In the genomic region with DNA sequence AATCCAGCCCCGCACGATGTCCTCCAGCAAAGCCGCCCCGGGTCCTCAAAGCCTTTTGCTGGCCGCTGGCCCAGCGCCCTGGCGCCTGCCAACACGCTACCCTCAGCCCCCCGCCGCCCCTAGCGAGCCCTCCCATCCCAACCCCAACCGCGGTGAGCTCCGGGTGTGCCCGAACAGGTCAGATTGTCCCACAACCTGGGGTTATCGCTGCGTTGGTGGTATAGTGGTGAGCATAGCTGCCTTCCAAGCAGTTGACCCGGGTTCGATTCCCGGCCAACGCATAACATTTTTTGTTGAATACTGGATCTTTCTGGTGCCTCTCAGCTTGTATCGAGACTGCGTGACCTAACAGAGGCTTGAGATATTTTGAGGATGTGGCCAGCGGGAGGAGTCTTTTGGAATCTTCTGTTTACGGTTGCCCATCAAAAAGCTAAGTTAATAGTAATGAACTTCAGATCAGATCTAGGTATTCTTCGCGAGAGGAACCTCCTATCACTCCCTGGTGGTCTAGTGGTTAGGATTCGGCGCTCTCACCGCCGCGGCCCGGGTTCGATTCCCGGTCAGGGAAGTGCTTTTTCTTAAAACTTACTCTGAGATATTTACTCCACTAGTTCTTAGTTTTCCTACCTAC, we compare ENCODE assay signal across 8 mouse cellular contexts. TPM values are rescaled to one million over a fixed set of nuclear protein-coding genes. Genes with fewer than 3 reads are reported as not detected.
DNase-seq lines count a peak whose midpoint lies in the region; ATAC-seq lines count a peak whose summit lies in the region.

No protein-coding gene starts in this region.

- ATAC-seq in inflammation-experienced regulatory T-cells, adult 6 months = peak; percentile 57
- ATAC-seq in megakaryocyte progenitor cell, adult 5-6 weeks (replicated peaks; ENCODE audit: poor library complexity) = peak; percentile 56

- intact Hi-C loops in gastrocnemius, postnatal 14 days (cut with DNase I; ENCODE audit: low total_unique reads) = no loop called here
- intact Hi-C loops in left cerebral cortex, postnatal 10 days (cut with DNase I) = loop anchor here (2.0 kb wide), 1 partner anchor 64 kb away; no protein-coding TSS in a partner anchor

- DNase-seq in adrenal gland, adult 18-20 months (ENCODE audit: low spot score in 2 of 2) = peak; percentile 90 to 93
- peak; percentile 94 for DNase-seq in embryo, embryonic 10.5 days (ENCODE audit: low spot score)
- DNase-seq in gastrocnemius, postnatal 14 days = peak; percentile 72
- DNase-seq in left cerebral cortex, postnatal 10 days (ENCODE audit: extremely low spot score in 1 of 2, low spot score in 2 of 2) = peak; percentile 83 to 87
- peak; percentile 92 to 93 for DNase-seq in right cerebral cortex, postnatal 10 days (ENCODE audit: low spot score in 2 of 2)
- DNase-seq in urinary bladder, postnatal 14 days (ENCODE audit: low spot score) = peak; percentile 83

RNA-seq across cellular contexts. Expression of a gene that starts 11.1 kb away (rescaled TPM):
- 1 to 10 TPM; 3.0 to 4.2 TPM for total RNA-seq in adrenal gland, adult 18-20 months (2021)
- total RNA-seq in gastrocnemius, postnatal 14 days (2021) = under 1 TPM; 0.72 to 0.73 TPM
- 1 to 10 TPM; 3.2 to 7.6 (median 6.6) TPM for polyA plus RNA-seq in inflammation-experienced regulatory T-cells, adult 6 months (2017; shearing (Covaris generic))
- under 1 TPM; 0.34 to 0.69 TPM for total RNA-seq in left cerebral cortex, postnatal 10 days (2021)
- total RNA-seq in megakaryocyte progenitor cell, adult 5-6 weeks (2015) = 2.0 and 4.2 TPM in 2 replicates
- total RNA-seq in megakaryocyte progenitor cell, adult 5-6 weeks (2017) = 1.0 and 4.8 TPM in 2 replicates

RNA-seq across cellular contexts. Expression of a gene that starts 37.9 kb away (rescaled TPM):
- total RNA-seq in adrenal gland, adult 18-20 months (2021) = 10 to 100 TPM; 17.7 to 32.8 TPM
- 1 to 10 TPM; 7.0 to 7.4 TPM for total RNA-seq in gastrocnemius, postnatal 14 days (2021)
- polyA plus RNA-seq in inflammation-experienced regulatory T-cells, adult 6 months (2017; shearing (Covaris generic)) = 1 to 10 TPM in 1 of 3 experiments, under 1 TPM in 1, not detected in 1; 0.98 to 1.5 TPM
- total RNA-seq in left cerebral cortex, postnatal 10 days (2021) = 10 to 100 TPM; 12.5 to 14.2 TPM
- total RNA-seq in megakaryocyte progenitor cell, adult 5-6 weeks (2015) = 384 and 416 TPM in 2 replicates
- total RNA-seq in megakaryocyte progenitor cell, adult 5-6 weeks (2017) = 406 and 474 TPM in 2 replicates

RNA-seq across cellular contexts. Expression of a gene that starts 47.7 kb away (rescaled TPM):
- total RNA-seq in adrenal gland, adult 18-20 months (2021) = 100 to 1,000 TPM; 450 to 629 TPM
- 100 to 1,000 TPM; 692 to 793 TPM for total RNA-seq in gastrocnemius, postnatal 14 days (2021)
- 100 to 1,000 TPM; 115 to 153 (median 125) TPM for polyA plus RNA-seq in inflammation-experienced regulatory T-cells, adult 6 months (2017; shearing (Covaris generic))
- 100 to 1,000 TPM; 200 to 210 TPM for total RNA-seq in left cerebral cortex, postnatal 10 days (2021)
- total RNA-seq in megakaryocyte progenitor cell, adult 5-6 weeks (2015) = 154 and 160 TPM in 2 replicates
- total RNA-seq in megakaryocyte progenitor cell, adult 5-6 weeks (2017) = 63.2 and 69.4 TPM in 2 replicates

RNA-seq across cellular contexts. Expression of a gene that starts 47.8 kb away (rescaled TPM):
- total RNA-seq in adrenal gland, adult 18-20 months (2021) = 1 to 10 TPM in 1 of 2 experiments, under 1 TPM in 1; 0.73 to 1.2 TPM
- total RNA-seq in gastrocnemius, postnatal 14 days (2021) = 100 to 1,000 TPM; 117 to 734 TPM
- not detected for polyA plus RNA-seq in inflammation-experienced regulatory T-cells, adult 6 months (2017; shearing (Covaris generic))
- total RNA-seq in left cerebral cortex, postnatal 10 days (2021) = not detected
- total RNA-seq in megakaryocyte progenitor cell, adult 5-6 weeks (2015) = not detected in 2 replicates
- not detected in 2 replicates for total RNA-seq in megakaryocyte progenitor cell, adult 5-6 weeks (2017)

Comparison
In these comparisons a context has a peak if more than half of its experiments do, and no peak if none do; other contexts are left out.
1. Peak in every context shown above with its lines: DNase-seq and ATAC-seq.
2. RNA of a gene that starts 37.9 kb away (total RNA-seq): 384 to 474 TPM in megakaryocyte progenitor cell, adult 5-6 weeks; 17.7 to 32.8 TPM in adrenal gland, adult 18-20 months, 12.5 to 14.2 TPM in left cerebral cortex, postnatal 10 days and 7.0 to 7.4 TPM in gastrocnemius, postnatal 14 days; every median in the first group is over 10 times any median in the second.